Mouse (Mus musculus) T-helper 17 cell (primary cell): ENCODE measurements at regions not wholly inside any gene's neighbourhood (a gene's known extent, or its start where the extent isn't known, plus 50 kb on each side); places are given as distances from the start of the nearest gene placed in this dataset.

ENCODE experiments used
- in situ Hi-C, 2 experiments: fragments of 300-600 bp; cut with MboI, MseI; formaldehyde crosslinking; loops; 1 replicate in 1 of 2; 2 replicates in 1 of 2; pipeline ENCODE4 v1.15.1; 2025; ENCODE audit warnings: high pct_unique_total_duplicates in 2 of 2

DNA sequence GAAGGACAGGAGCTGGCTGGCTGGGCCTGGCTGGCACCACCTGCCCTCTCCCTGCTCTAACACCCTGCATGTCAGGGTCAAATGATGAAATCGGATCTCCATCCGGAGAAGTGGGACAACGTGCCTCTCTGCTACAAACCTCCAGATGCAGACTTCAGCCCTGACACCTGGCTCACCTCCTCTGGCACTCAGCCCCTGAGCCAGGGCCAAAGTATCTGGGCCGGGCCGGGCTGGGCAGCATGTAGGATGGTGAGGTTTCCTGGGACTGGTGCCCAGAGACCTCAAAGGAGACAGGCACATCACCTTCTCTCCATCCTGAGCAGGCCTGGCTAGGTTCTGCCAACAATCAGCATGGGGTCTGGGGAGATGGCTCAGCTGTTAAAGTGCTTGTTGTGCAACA is 113.5 kb downstream of the Tfcp2l1 start:
- in situ Hi-C loops: no loop called here

DNA sequence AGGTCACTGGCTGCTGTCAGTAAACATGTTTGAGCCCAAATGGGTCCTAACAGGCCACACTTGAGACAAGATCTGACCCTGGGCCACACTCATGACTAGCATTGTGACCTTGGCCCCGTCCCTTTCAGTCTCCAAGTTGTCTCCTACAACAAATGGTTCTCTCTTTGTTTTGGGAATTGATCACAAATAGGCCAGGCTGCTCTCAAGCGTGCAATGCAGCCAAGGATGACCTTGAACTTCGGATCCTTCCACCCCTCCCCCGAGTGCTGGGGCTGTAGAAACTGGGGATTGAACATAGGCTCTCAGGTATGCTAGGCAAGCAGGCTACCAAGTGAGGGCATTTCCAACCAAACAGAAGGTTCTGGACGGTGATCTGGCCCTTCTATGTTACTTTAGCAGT is 120.5 kb downstream of the Tfcp2l1 start:
- in situ Hi-C loops: loop anchor here in 1 of 2 experiments (5.0 kb wide), 1 partner anchor 71 kb away; no protein-coding TSS in a partner anchor

DNA sequence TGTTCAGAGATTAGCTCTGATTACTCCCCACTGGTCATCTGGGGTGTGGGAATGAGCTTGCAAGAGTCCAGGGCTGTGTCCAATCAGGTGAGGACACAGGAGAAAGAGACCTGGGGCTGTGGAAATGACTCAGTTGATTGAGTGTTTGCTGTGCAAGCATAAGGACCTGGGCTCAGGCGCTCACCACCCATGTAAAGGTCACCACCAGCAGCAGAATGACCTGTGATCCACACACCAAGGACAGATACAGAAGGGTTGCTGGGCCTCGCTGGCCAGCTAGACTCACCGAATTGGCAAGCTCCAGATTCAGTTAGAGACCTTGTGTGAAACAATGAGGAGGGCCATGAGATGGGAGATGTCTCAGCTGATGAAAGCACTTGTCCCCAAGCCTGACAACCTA is 125.1 kb downstream of the Tfcp2l1 start:
- in situ Hi-C loops: loop anchor here in 1 of 2 experiments (10.0 to 25.0 kb wide), 2 partner anchors 418 to 466 kb away; no protein-coding TSS in a partner anchor

DNA sequence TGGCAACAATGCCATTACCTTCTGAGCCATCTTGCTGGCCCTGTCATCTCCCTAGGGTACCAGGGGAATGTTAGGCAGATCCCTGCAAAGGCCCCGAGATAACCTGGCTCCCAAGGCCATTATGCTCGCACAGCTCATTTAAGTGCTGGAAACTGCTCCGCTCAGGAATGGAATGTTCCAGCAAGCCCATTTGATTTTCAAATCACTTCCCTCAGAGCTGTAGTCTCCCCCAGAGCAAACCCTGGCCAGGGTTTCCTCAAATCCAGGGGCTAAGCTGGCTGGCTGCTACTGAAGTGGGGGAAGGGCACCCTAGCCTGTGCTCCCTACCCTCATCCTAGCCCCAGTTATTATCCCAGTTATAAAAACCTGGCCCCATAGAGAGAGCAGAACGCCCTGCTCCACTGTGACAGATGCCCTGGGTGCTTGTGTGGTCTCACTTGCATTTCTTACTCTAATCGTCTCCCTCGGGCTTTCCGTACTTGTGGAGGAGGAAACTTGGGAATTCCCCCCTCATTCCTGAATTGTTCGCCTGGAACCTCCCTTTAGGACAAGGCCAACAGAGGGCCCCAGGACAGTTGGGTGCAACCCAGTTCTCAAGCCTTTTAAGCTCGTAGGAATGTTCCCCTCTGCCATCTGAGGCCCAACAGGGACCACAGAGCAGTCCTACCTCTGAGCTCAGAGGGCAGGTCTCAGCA is 128.6 kb downstream of the Tfcp2l1 start:
- in situ Hi-C loops: loop anchor here (5.0 to 25.0 kb wide), 3 partner anchors 189 to 469 kb away; no protein-coding TSS in a partner anchor

DNA sequence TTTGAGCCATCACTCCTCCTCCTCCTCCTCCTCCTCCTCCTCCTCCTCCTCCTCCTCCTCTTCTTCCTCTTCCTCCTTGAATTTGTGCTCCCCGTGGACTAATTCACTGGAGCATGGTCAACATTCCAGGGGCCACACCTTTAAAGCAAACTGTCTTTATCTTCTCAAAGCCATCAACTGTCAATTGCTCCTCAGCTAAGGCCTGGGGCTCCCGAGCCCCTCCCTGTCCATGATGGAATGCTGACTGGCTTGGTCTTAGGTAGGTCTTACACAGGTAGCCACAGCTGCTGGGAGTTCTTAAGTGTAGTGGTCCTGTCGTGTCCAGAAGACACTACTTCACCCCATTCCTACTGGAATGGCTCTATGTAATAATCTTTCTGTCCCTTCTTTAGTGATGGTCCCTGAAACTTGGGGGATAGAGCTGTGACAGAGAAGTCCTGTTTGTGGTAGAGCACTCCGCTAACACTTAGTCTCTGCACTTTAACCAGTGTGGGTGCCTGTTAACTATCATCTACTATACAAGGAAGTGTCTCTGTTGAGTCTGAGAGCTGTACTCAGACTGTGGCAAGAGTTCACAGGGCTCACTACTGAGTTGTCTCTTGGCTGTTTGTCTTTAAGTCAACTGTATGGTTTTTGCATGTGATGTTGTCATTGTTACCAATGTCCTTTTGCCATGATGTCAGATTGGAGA is 129.7 kb downstream of the Tfcp2l1 start:
- in situ Hi-C loops: loop anchor here (5.0 to 25.0 kb wide), 3 partner anchors 190 to 470 kb away; no protein-coding TSS in a partner anchor

DNA sequence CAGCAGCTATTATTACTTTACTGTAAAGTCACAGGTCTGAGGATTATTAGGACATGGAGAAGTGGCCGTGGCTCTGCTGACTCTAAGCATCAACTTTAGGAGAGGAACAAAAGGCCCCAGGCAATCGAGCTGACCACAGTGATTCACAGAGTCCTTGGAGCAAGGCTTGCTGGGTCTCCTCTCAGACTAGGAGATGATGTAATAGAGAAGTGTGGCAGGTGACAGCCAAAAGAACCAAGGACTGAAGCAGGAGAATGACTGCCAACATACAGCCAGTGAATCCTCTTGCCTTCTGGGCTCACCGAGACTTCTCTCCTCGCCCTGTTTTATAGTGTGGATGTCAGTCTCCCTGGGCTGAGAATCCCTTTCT is 130.3 kb downstream of the Tfcp2l1 start:
- in situ Hi-C loops: loop anchor here (5.0 to 25.0 kb wide), 3 partner anchors 191 to 471 kb away; no protein-coding TSS in a partner anchor

DNA sequence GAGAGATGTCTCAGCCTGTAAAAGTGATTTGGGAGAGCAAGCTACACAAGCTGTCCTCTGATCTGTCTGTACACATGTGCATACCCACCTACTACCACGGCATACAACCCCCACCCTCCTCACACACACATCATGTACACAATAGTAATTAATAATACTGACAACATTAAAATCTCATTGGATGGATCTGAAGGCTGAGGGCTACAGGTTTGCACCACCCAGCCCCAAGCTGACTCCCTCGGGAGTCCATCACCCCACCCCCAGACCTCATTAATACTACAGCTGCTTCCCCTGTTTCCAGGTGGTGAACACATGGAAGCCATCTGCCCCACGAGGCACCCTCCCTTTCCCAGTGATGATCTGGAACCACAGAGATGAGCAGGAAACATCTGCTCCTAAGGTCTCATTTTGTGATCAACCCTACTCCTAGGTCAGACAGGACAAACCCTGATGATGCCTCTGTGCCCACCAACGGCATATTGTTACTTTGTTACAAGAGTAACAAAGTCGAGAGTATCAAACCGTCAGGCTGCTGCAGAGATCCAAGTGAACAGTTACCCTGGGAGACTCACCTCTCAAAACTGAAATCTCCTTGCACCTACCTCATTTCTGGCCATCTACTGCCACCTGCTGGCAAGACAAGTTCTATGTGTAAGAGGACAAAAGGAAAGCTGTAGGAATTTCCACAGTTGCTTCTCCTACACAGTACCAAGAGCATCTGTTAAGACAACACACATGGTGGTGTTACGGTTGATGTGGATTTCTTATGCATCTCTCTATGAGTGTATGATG is 131.6 kb downstream of the Tfcp2l1 start:
- in situ Hi-C loops: loop anchor here (5.0 to 25.0 kb wide), 3 partner anchors 192 to 472 kb away; no protein-coding TSS in a partner anchor

DNA sequence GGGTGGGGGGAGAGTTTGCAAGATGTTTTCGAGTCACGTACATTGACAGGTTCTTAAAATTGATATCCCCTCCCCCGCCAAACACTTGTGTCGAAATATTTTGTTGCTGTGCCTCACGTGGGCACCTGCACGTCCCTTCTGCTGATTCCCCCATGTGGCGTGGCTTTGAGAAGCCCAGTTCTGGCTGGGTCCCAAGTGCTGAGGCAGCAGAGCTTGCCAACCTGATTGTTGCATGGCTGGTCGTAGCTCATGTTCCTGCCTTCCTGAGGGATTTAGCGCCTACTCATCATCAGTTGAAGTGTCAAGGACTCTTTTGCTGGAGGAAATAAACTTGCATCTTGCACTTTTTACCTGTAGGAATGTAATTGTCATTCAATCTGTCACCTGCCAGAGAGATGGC is 137.8 kb downstream of the Tfcp2l1 start:
- in situ Hi-C loops: loop anchor here (10.0 to 25.0 kb wide), 2 partner anchors 441 to 478 kb away; partner anchors contain the start of gene Nifk (in 1 of the 2)

DNA sequence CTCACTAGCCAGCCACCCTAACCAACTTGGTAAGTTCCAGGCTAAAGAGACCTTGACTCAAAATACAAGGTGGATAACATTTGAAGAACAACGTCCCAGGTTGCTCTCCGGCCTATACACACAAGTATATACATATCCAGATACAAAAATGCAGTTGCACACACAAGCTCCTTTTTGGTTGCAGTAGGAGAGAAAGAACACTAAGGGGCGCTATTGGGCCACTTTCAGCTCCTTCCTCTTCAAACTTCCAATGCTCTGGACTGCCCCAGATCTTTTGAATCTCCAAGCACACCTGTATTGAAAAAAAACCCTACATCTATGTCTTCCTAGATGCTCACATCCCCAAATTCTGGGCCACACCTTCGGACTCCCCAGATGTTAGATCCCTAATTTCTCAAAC is 141.1 kb downstream of the Tfcp2l1 start:
- in situ Hi-C loops: loop anchor here (10.0 to 25.0 kb wide), 2 partner anchors 444 to 482 kb away; partner anchors contain the start of gene Nifk (in 1 of the 2)

DNA sequence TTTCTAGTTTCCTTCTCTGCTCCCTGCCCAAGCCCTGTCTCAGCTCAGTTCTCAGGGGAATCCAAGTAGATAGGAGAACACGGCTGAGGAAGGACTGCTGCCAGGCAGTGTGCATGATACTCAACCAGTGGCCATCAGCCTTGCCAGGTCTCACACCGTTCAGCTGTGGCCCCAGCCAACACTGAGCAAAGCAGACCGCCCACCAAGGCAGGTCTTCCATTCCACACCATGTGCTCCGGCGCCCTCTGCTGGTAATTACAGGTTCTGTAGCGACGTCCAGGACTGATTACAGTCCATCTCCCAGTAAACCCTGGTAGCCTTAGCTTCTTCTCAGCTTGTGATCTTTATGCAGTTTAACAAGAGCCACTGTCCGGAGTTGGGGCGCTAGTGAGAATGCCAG is 144.5 kb downstream of the Tfcp2l1 start:
- in situ Hi-C loops: loop anchor here in 1 of 2 experiments (10.0 to 25.0 kb wide), 2 partner anchors 303 to 485 kb away; no protein-coding TSS in a partner anchor

DNA sequence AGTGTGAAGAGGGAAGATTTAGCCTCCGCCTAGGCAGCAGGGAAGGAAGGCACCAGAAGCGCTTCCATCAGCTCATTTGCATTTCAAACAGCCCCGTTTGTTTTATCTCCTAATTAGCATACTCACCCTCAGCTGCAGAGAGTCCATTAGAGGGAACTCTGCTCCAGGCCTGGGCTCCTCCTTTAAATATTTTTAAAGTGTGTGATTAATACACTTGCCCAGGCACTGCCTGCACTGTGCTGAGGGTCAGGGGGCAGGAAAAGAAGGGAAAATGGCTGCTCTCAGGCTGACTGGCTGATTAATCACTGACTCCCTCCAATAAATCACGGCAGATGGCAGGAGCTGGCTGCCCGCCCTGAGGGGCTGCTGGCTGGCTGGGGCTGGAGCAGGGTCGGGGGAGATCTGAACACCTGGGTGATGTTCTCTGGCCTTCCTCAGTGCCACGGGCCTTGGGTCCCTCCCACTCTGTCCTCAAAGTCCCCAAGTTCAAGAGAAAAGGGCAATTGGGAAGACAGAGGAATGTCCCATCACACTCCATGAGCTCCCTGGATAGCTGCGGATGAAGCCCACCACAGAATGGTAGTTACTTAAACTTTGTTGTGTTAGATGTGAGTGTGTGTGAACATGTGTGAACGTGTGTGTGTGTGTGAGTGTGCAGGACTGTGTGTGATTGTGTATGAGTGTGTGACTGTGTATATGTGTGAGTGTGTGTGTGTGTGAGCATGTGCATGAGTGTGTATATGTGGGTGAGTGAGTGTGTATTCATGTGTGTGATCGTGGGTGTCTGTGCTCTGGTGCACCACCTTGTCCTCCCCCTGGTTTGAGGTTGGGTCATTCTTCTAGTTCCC is 149.1 kb downstream of the Tfcp2l1 start:
- in situ Hi-C loops: loop anchor here in 1 of 2 experiments (10.0 kb wide), 1 partner anchor 298 kb away; no protein-coding TSS in a partner anchor
